Mouse (Mus musculus) embryonic facial prominence, embryonic 15.5 days (tissue): ENCODE results near the gene Sectm1a. TPM values are rescaled to one million over a fixed set of nuclear protein-coding genes. Genes with fewer than 3 reads are reported as not detected.
A peak's percentile ranks its signal among the peaks of the same experiment; 100 is the strongest.
"Not testable (repeated sequence)": the region's sequence is repeated elsewhere in the genome, so short reads cannot be mapped to it uniquely, and the experiment has no call there.

Experiments
- ATAC-seq: fragments of 200-750 bp; cut with Nextera tagmentation; 2 replicates; pipeline ENCODE4 v1.8.0; 2017; ENCODE audit warnings: low read depth, moderate TSS enrichment; ENCODE audit not compliant: insufficient number of reproducible peaks, low FRiP score, low TSS enrichment
- H3K27ac ChIP-seq: fragments of 300-500 bp; sonication (generic); replicated peaks from 2 replicates; pipeline ENCODE4 v1.5.1; 2015; ENCODE audit warnings: mild to moderate bottlenecking, inconsistent platforms
- H3K27me3 ChIP-seq: fragments of 300-500 bp; sonication (generic); 2 replicates; pipeline ENCODE4 v1.6.1; 2015; ENCODE audit warnings: inconsistent platforms
- H3K36me3 ChIP-seq: fragments of 300-500 bp; sonication (generic); 2 replicates; pipeline ENCODE4 v1.6.1; 2015; ENCODE audit warnings: mild to moderate bottlenecking, inconsistent platforms
- H3K4me1 ChIP-seq: fragments of 300-500 bp; sonication (generic); 2 replicates; pipeline ENCODE4 v1.6.1; 2015; ENCODE audit warnings: inconsistent platforms
- H3K4me2 ChIP-seq: fragments of 300-500 bp; sonication (generic); replicated peaks from 2 replicates; pipeline ENCODE4 v1.6.1; 2015; ENCODE audit warnings: mild to moderate bottlenecking, inconsistent platforms
- H3K4me3 ChIP-seq: fragments of 300-500 bp; sonication (generic); replicated peaks from 2 replicates; pipeline ENCODE4 v1.5.1; 2015; ENCODE audit warnings: mild to moderate bottlenecking, inconsistent platforms
- H3K9ac ChIP-seq: fragments of 300-500 bp; sonication (generic); 2 replicates; pipeline ENCODE4 v1.6.1; 2015; ENCODE audit warnings: inconsistent platforms
- H3K9me3 ChIP-seq: fragments of 300-500 bp; sonication (generic); replicated peaks from 2 replicates; pipeline ENCODE4 v1.6.1; 2016; ENCODE audit warnings: inconsistent platforms
- WGBS: fragments of 180-500 bp; shearing (Covaris S2); methylation state at CpG from one replicate; pipeline ENCODE4 v1.1.7; 2015; 5-methylcytosine and 5-hydroxymethylcytosine counted together
- polyA plus RNA-seq: library from polyadenylated mRNA; unstranded; fragments of >200 nt; fragmentation: Nextera tagmentation; extraction: Ambion mirVana; gene quantifications from 2 replicates; pipeline ENCODE4 v1.2.1, GENCODE M21; 2015

Sectm1a gene
- polyA plus RNA-seq, 1 experiment from 2014 or later, result 0.83 TPM

DNA sequence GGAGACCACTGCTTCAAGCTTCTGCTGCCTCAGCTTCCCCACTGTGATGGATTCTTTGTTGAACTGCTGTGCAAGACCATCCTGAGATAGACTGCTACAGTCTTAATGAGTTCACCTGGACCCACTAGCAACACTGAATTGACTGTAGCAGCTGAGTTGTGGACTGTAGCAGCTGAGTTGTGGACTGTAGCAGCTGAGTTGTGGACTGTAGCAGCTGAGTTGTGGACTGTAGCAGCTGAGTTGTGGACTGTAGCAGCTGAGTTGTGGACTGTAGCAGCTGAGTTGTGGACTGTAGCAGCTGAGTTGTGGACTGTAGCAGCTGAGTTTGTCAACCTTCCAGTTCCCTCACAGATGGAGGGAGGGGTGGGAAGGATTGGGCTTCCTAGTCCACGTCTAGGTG, 38.0 kb downstream of the Sectm1a start:
- H3K4me3 ChIP-seq, H3K9me3 ChIP-seq, H3K4me1 ChIP-seq, H3K27me3 ChIP-seq, H3K36me3 ChIP-seq, H3K9ac ChIP-seq, H3K27ac ChIP-seq, ATAC-seq, H3K4me2 ChIP-seq: not testable (repeated sequence)
- WGBS, result 40% methylated on average over 1 of the region's 1 CpGs

DNA sequence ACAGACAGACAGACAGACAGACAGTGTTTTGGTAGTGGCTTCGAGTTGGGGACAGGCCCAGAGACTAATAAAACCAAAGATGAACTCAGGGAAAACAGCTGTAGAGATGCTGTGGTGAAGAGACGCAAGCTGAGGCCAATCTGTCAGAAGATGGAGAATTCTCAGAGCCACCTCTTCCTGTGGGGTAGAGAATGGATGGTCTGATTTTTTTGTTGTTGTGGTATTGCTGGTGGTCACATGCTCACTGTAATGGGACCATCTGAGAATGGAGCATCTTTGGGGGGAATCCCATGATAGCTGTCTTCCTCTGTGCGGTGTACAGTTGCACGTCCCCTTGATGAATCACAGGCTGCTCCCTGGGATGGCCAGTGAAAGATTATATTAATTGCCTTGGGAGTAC, 38.5 kb downstream of the Sectm1a start:
- ATAC-seq, result no peak
- 57% methylated on average over 4 of the region's 4 CpGs for WGBS
- H3K9ac ChIP-seq, result no peak overlapping the region

DNA sequence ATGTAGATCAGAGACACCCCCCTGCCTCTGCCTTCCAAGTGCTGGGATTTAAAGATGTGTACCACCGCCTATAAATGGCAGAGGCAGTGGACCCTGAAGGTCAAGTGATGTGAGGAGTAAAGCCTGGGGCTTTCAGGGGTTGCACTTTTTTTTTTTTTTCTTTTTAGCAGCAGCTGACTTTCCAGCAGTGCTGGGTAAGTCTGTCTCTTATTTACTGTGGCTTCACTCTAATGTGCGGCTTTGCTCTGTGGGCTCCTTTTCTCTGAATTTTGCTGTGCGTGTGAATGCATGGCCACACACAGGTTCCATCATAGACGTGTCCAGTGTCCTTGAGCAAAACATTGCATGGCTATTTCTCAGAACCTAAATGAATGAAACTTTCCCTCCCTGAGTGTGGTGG, 39.4 kb downstream of the Sectm1a start:
- no peak for ATAC-seq
- H3K36me3 ChIP-seq, result no peaks in the 10 kb centered on the region
- no peaks in the 10 kb centered on the region for H3K9me3 ChIP-seq
- no peaks in the 10 kb centered on the region for H3K4me1 ChIP-seq
- H3K27ac ChIP-seq, result no peak overlapping the region
- WGBS, result 54% methylated on average over 4 of the region's 4 CpGs
- no peak overlapping the region for H3K9ac ChIP-seq
- no peak overlapping the region for H3K4me2 ChIP-seq
- H3K27me3 ChIP-seq, result 0 out of 2 replicates have a peak, but pooled peaks cover 3% of the 10 kb centered on the region
- H3K4me3 ChIP-seq, result no peak overlapping the region

More for the DNA sequence above, 38.5 kb downstream of the Sectm1a start:
- Histone ChIP-seq H3K4me2 (no peak overlapping the region), H3K36me3 (no peaks in the 10 kb centered on the region), H3K9me3 (no peaks in the 10 kb centered on the region), H3K27me3 (0 out of 2 replicates have a peak, but pooled peaks cover under 1% of the 10 kb centered on the region), H3K27ac (no peak overlapping the region), H3K4me3 (no peak overlapping the region), H3K4me1 (no peaks in the 10 kb centered on the region)

DNA sequence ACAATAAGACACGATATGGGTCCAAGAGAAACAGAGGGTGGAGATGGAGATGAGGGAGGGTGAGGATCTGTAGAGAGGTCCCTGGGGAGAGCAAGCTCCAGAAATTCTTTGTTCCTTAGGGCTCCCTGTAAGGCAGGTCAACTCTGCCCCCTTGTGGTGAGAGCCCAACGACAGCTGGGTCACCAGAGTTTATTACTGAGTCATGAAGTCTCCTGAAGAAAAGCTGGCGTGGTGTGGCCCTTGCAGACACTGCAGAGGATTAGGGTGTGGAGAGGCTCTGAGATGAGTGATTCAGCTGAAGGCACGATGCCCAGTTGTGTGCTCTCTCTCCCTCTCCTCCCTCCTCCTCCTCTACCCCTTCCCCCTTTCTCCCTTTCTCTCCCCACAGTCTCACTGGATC, 39.8 kb downstream of the Sectm1a start:
- H3K9me3 ChIP-seq, result no peaks in the 10 kb centered on the region
- no peak for ATAC-seq
- WGBS, result 5% methylated on average over 4 of the region's 4 CpGs

DNA sequence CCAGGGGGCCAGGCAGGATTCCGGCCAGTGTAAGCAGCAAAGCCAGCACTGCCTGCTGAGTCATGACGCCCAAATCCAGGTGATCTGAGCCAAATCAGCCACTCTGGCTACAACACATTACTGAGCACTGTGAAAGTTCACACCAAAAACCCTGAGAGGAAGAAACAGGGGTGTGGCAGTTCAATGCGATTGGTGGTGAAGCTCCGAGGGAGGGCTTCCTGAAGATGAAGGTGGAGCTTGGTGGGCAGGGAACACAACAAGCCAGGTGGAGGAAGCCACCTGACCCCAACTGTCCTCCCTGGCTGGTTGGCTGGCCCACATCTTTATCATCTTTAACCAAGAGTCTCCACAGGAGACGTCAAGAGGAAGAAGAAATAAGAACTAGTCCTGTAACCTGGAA, 41.7 kb downstream of the Sectm1a start, which contains the start of gene Cd7:
Gene Cd7 (minus strand): TSS at position 117 of the 400 bp plus-strand sequence.
- Histone ChIP-seq H3K27me3 (0 out of 2 replicates have a peak, but pooled peaks cover 3% of the 10 kb centered on the region), H3K36me3 (no peaks in the 10 kb centered on the region), H3K9ac (no peak within 1 kb of the TSS), H3K4me3 (no peak within 1 kb of the TSS), H3K4me2 (no peak within 1 kb of the TSS), H3K9me3 (no peaks in the 10 kb centered on the region), H3K27ac (no peak within 1 kb of the TSS), H3K4me1 (no peaks in the 10 kb centered on the region)
- 77% methylated on average over 5 of the region's 5 CpGs for WGBS
- ATAC-seq, result no peak

More for the DNA sequence above, 39.8 kb downstream of the Sectm1a start:
- H3K4me1 ChIP-seq, result no peaks in the 10 kb centered on the region
- no peaks in the 10 kb centered on the region for H3K36me3 ChIP-seq
- 0 out of 2 replicates have a peak, but pooled peaks cover 3% of the 10 kb centered on the region for H3K27me3 ChIP-seq
- H3K9ac ChIP-seq, result no peak overlapping the region
- no peak overlapping the region for H3K4me3 ChIP-seq
- H3K4me2 ChIP-seq, result no peak overlapping the region
- no peak overlapping the region for H3K27ac ChIP-seq

DNA sequence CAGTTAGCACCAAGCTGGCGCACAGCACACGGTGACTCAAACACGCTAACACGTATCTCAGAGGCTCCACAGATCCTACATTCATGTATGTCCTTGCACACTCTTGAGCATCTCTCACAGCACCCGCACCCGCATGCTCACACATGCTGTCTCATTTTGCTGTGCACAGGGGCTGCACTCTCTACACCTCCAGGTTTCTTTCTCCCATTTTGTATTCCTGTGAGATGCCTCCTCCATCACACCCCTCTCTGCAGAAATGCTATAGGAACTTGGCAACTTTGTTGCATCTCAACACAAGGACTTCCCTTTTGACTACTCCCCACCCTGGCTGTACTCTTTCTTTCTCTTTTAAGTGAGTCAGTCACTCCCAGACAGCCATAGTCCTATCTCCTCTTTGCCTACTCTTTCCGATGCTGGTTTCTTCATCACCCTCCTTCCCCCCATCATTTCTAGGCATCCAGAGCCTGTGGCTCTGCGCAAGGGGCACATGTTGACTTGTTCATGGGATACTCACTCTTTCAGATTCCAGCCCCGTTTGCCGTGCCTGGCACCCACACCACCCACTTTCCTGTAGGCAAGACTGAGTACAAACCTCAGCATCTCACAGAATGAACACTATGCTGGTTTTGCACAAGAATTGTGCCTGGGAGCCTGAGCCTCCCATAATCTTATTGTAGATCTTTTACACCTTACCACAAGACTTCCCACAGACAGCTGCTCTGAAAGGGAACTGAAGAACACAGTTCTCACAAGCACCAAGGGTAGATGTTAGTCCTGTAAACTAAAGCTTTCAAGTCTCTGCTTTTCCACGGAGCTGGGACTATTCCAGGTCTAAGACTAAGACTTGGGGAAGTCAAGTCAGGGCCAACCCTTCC, 42.4 kb downstream of the Sectm1a start:
- H3K4me2 ChIP-seq, result no peak overlapping the region
- no peak overlapping the region for H3K27ac ChIP-seq
- H3K4me3 ChIP-seq, result no peak overlapping the region
- no peak for ATAC-seq
- WGBS, result 82% methylated on average over 11 of the region's 11 CpGs
- H3K9me3 ChIP-seq, result no peaks in the 10 kb centered on the region
- H3K27me3 ChIP-seq, result 0 out of 2 replicates have a peak, but pooled peaks cover 3% of the 10 kb centered on the region
- no peaks in the 10 kb centered on the region for H3K4me1 ChIP-seq
- H3K36me3 ChIP-seq, result no peaks in the 10 kb centered on the region
- no peak overlapping the region for H3K9ac ChIP-seq

DNA sequence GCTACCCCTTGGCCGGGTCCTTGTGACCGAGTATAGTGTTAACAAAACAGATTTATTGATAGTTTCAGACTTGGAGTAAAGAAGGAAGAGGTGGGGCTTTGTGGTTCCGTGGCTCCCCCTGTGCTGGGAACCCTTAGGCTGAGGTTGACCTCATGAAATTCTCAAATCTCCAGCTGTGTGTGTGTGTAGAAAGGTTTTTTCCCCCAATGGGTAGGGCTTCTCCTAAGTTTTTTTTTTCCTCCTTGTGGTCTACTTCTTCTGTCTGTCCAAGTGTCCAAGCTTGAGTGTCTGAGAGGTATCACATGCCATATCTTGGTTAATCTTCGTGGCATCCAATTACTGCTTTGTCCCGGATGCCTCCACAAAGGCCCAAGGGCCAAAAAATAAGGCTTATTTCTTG, 47.9 kb downstream of the Sectm1a start:
- 76% methylated on average over 5 of the region's 5 CpGs for WGBS
- no peaks in the 10 kb centered on the region for H3K9me3 ChIP-seq
- H3K9ac ChIP-seq, result no peak overlapping the region
- no peak for ATAC-seq
- no peak overlapping the region for H3K4me2 ChIP-seq
- no peak overlapping the region for H3K4me3 ChIP-seq
- no peaks in the 10 kb centered on the region for H3K36me3 ChIP-seq
- H3K27ac ChIP-seq, result no peak overlapping the region
- 0 out of 2 replicates have a peak, but pooled peaks cover 3% of the 10 kb centered on the region for H3K27me3 ChIP-seq
- no peaks in the 10 kb centered on the region for H3K4me1 ChIP-seq

DNA sequence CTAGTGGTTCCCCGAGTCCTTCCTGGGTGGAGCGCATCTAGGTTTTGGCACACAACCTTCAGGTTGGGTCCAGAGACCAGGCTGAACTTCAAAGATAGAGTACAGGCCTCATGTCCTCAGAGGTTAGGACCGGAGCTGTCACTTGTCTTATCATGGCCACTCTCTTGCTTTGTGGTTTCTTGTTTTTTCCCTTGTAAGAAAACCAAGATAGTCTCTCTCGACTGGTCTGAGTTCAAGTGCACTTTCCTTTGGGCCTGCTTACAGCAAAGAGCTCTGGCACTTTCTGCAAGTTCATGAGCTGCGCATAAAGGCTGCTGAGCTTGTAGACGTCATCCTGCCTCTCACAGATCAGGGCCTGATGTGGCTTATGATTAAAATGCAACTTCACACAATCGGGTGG, 53.8 kb downstream of the Sectm1a start:
- 88% methylated on average over 7 of the region's 7 CpGs for WGBS
- H3K27ac ChIP-seq, result no peak overlapping the region
- no peak overlapping the region for H3K4me3 ChIP-seq
- no peaks in the 10 kb centered on the region for H3K9me3 ChIP-seq
- no peak for ATAC-seq
- no peak overlapping the region for H3K9ac ChIP-seq
- H3K4me2 ChIP-seq, result no peak overlapping the region
- H3K27me3 ChIP-seq, result no peaks in the 10 kb centered on the region
- H3K36me3 ChIP-seq, result no peaks in the 10 kb centered on the region
- H3K4me1 ChIP-seq, result no peaks in the 10 kb centered on the region

DNA sequence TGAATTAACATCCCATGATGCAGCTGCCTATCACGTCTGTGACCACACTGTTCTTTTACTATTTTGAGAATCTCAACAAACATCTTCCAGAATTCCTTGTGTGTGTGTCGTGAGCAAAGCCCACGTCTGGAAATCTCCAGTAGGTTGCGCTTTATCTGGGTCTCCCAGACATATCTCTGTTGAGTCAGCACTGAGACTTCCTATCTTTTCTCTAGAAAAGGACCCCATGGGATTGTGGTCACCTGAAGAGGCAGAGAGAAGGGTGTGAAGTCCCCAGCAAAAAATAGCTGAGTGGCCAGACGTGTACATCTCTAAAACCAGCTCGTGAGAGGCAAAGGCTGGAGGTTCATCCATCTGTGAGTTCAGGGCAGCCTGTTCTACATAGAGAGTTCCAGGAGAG, 56.9 kb downstream of the Sectm1a start:
- Histone ChIP-seq H3K9me3 (no peaks in the 10 kb centered on the region), H3K4me3 (no peak overlapping the region), H3K4me1 (no peaks in the 10 kb centered on the region), H3K27ac (no peak overlapping the region), H3K9ac (no peak overlapping the region), H3K27me3 (no peaks in the 10 kb centered on the region), H3K4me2 (no peak overlapping the region), H3K36me3 (no peaks in the 10 kb centered on the region)
- WGBS, result 64% methylated on average over 6 of the region's 6 CpGs
- no peak for ATAC-seq

DNA sequence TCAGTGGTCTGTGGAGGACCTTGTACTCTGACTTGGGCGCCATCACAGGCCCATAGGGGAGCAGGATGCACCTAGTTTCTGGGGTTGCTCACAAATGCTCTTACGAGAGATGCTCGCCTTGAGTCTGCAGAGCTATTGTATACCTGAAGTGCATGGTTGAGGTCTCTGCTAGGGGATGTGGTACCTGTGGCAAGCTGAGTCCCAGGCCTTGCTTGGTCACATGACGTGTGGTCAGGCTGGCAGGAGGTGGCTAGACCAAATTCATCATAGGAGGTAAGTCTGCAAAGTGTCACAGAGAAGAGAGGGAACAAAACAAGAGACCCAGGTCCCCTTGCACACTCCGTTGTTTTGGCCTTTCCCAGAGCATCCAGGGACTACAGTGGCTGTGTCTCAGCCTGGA, 61.5 kb downstream of the Sectm1a start:
- H3K4me3 ChIP-seq, result no peak overlapping the region
- H3K36me3 ChIP-seq, result no peaks in the 10 kb centered on the region
- no peak for ATAC-seq
- H3K4me2 ChIP-seq, result no peak overlapping the region
- no peaks in the 10 kb centered on the region for H3K9me3 ChIP-seq
- no peaks in the 10 kb centered on the region for H3K27me3 ChIP-seq
- WGBS, result 85% methylated on average over 5 of the region's 5 CpGs
- no peak overlapping the region for H3K9ac ChIP-seq
- no peak overlapping the region for H3K27ac ChIP-seq
- H3K4me1 ChIP-seq, result peaks cover 11% of the 10 kb centered on the region

DNA sequence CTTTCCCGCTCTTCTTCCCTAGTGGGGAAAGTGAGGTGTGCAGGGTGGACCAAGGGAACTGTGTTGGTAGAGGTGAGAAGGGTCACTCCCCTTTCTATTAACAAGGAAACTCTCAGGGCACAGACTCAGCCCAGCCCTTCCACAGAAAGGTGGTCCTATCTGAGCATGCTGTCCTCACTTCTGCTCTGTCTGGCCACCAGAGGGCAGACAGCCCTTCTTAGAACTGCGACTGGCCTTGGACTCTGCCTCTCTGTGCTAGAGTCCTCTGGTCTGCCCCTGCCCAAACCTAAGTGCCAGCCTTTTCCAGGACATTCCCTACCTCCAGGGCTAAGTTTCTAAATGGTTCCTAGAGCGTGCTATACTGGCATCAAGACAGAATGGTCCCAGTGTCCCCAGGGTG, 63.3 kb downstream of the Sectm1a start:
- H3K4me1 ChIP-seq, result peaks cover 12% of the 10 kb centered on the region
- WGBS, result 36% methylated on average over 3 of the region's 3 CpGs
- H3K9me3 ChIP-seq, result no peaks in the 10 kb centered on the region
- no peak overlapping the region for H3K4me3 ChIP-seq
- 0 out of 2 replicates have a peak, but pooled peaks have one; percentile 55 for ATAC-seq
- H3K4me2 ChIP-seq, result no peak overlapping the region
- no peaks in the 10 kb centered on the region for H3K36me3 ChIP-seq
- H3K27me3 ChIP-seq, result no peaks in the 10 kb centered on the region
- H3K9ac ChIP-seq, result no peak overlapping the region
- H3K27ac ChIP-seq, result no peak overlapping the region
